Mouse (Mus musculus) testis, adult 2 months (tissue): ENCODE measurements around the gene Rell1.

ENCODE experiments used
- CTCF ChIP-seq: fragments of 200-500 bp; IDR thresholded peaks from 2 replicates; pipeline ENCODE4 v1.5.1; 2012; ENCODE audit warnings: low read depth, mild to moderate bottlenecking, inconsistent platforms, low read length, moderate library complexity; ENCODE audit not compliant: control insufficient read depth, insufficient read depth, insufficient replicate concordance
- POLR2A ChIP-seq: fragments of 200-500 bp; IDR thresholded peaks from 2 replicates; pipeline ENCODE4 v1.6.1; 2012; ENCODE audit warnings: low read depth, mild to moderate bottlenecking, inconsistent platforms, low read length, moderate library complexity; ENCODE audit not compliant: control insufficient read depth

DNA sequence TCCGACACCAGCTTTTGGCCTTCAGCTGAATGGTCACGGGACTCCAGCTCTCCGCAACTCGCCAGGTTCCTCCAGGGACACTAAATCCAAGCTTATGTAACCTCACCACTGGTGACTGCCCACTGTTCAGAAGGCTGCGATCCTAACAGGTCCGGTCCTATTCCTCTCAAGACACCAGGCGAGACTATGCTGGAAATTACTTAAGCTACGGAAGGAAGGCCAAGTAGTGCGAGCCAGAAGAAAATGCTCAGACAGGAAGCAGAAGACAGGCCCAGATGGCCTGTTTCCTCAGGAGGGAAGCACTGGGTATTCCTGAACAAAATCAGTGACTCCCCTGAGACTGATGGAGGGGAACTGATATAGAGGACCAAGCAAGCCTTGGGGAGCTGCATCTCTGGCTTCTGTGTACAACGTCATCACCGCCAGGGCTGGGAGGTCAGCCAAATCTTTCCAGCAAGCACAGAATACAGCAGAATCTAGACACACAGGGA is 17.2 kb downstream of the Rell1 start:
- TF ChIP-seq CTCF (no peak), POLR2A (no peak)
